Mouse (Mus musculus) intestine, postnatal 0 days (tissue): Measurements from ENCODE around the gene Senp3. TPM values are rescaled to one million over a fixed set of nuclear protein-coding genes. Genes with fewer than 3 reads are reported as not detected.
A peak's percentile ranks its signal among the peaks of the same experiment; 100 is the strongest.

ENCODE experiments used
- ATAC-seq: fragments of 200-750 bp; cut with Nextera tagmentation; 2 replicates; pipeline ENCODE4 v1.8.0; 2017; ENCODE audit warnings: mild to moderate bottlenecking, moderate TSS enrichment, moderate library complexity
- H3K27ac ChIP-seq: fragments of 300-500 bp; sonication (generic); 2 replicates; pipeline ENCODE4 v1.5.1; 2014; ENCODE audit warnings: mild to moderate bottlenecking, low read depth, low read length, moderate library complexity
- H3K27me3 ChIP-seq: fragments of 300-500 bp; sonication (generic); replicated peaks from 2 replicates; pipeline ENCODE4 v1.6.1; 2014; ENCODE audit warnings: low read length, mixed read lengths; ENCODE audit not compliant: control insufficient read depth, insufficient read depth
- H3K36me3 ChIP-seq: fragments of 300-500 bp; sonication (generic); 2 replicates; pipeline ENCODE4 v1.6.1; 2014; ENCODE audit warnings: mild to moderate bottlenecking, moderate library complexity; ENCODE audit not compliant: control insufficient read depth, insufficient read depth
- H3K4me1 ChIP-seq: fragments of 300-500 bp; sonication (generic); replicated peaks from 2 replicates; pipeline ENCODE4 v1.6.1; 2014; ENCODE audit warnings: antibody characterized with exemption, low read length, mixed read lengths; ENCODE audit not compliant: control insufficient read depth, insufficient read depth
- H3K4me2 ChIP-seq: fragments of 300-500 bp; sonication (generic); replicated peaks from 2 replicates; pipeline ENCODE4 v1.6.1; 2014; ENCODE audit warnings: low read depth, mild to moderate bottlenecking, moderate library complexity
- H3K4me3 ChIP-seq: fragments of 300-500 bp; sonication (generic); 2 replicates; pipeline ENCODE4 v1.5.1; 2014; ENCODE audit warnings: low read depth, low read length
- H3K9ac ChIP-seq: fragments of 300-500 bp; sonication (generic); 2 replicates; pipeline ENCODE4 v1.6.1; 2014; ENCODE audit warnings: mild to moderate bottlenecking, low read depth, low read length
- H3K9me3 ChIP-seq: fragments of 300-500 bp; sonication (generic); 2 replicates; pipeline ENCODE4 v1.6.1; 2016; ENCODE audit warnings: mixed run types; ENCODE audit not compliant: control insufficient read depth
- CTCF ChIP-seq: sonication (generic); IDR thresholded peaks from 2 replicates; pipeline ENCODE4 v1.5.1; 2016; ENCODE audit warnings: low read depth, mild to moderate bottlenecking, control low read depth, antibody characterized with exemption, moderate library complexity
- WGBS: fragments of 180-500 bp; shearing (Covaris S2); extraction: QIAGEN DNeasy Blood & Tissue Kit; methylation state at CpG from one replicate; pipeline ENCODE4 v1.1.7; 2014; 5-methylcytosine and 5-hydroxymethylcytosine counted together
- polyA plus RNA-seq: library from polyadenylated mRNA; unstranded; fragments of >200 nt; fragmentation: Nextera tagmentation; extraction: Ambion mirVana; gene quantifications from 2 replicates; pipeline ENCODE4 v1.2.1, GENCODE M21; 2015

The Senp3 gene
- polyA plus RNA-seq, 1 experiment from 2014 or later = 26.7 TPM

DNA sequence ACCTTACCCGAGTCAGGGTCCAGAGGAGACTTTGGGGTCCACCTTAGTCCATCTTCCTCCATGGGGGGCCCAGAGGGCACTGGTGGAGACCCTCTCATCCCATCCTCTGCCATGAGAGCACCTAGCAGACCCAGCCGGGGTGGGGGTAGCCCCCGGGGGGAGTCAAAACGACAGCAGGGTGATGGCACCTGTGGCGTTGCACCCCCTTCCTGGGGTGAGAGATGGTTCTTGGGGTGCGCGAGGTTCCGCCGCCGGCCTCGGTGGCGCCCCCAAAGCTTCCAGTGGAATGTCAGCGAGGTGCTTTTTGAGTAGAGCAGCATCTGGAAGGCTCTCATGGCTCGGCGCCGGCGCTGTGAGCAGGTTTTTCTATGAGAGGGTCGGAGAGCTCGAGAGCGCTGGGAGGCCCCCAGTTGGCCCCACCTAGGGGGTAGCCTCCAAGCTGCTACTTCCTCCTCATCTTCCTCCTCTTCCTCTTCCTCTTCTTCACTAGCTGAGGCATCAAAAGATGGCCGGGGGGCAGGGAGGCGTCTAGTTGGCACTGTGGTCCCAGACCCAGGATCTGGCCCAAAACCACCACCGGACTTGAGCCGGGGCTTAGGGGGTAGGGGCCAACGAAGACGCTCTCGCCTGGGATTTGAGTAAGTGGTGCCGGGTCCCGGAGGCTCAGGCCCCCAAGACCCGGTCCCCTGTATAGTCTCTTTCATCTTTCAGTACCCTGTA is 1.6 kb downstream of the Senp3 start:
- Histone ChIP-seq H3K27ac (no peak overlapping the region), H3K9me3 (no peaks in the 10 kb centered on the region), H3K4me3 (peak overlapping the region; percentile 92; the same call in 1 of the 2 replicates), H3K4me2 (peak overlapping the region; percentile 82), H3K36me3 (peaks cover 34% of the 10 kb centered on the region), H3K9ac (no peak overlapping the region; the same call in 1 of the 2 replicates), H3K27me3 (no peaks in the 10 kb centered on the region), H3K4me1 (peaks cover 4% of the 10 kb centered on the region; the same call in 1 of the 2 replicates)
- no peak for TF ChIP-seq CTCF
- 89% methylated on average over 30 of the region's 30 CpGs for WGBS
- no peak for ATAC-seq

DNA sequence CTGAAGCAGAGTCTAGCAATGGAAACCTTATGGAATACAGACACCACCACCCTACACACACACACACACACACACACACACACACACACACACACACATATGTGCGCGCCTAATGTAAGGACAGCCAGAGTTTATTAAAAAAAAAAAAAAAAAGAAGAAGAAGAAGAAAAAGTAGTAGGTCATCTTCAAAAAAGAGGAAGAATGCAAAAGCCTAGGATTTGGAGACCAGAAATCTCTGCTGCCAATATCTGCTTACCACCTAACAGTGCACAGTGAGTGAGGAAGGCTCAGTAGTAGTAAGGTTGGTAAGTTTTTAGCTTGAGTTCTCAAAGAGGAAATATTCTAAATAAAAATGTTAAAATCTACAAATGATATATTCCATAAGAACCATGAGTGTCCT is 2.7 kb downstream of the Senp3 start:
- Histone ChIP-seq H3K27ac (no peak overlapping the region), H3K36me3 (peaks cover 46% of the 10 kb centered on the region), H3K27me3 (no peaks in the 10 kb centered on the region), H3K4me1 (0 out of 2 replicates have a peak, but pooled peaks cover 3% of the 10 kb centered on the region), H3K4me3 (no peak overlapping the region), H3K9me3 (no peaks in the 10 kb centered on the region), H3K4me2 (no peak overlapping the region), H3K9ac (no peak overlapping the region)
- WGBS = 90% methylated on average over 2 of the region's 2 CpGs
- ATAC-seq = no peak
- no peak for TF ChIP-seq CTCF

DNA sequence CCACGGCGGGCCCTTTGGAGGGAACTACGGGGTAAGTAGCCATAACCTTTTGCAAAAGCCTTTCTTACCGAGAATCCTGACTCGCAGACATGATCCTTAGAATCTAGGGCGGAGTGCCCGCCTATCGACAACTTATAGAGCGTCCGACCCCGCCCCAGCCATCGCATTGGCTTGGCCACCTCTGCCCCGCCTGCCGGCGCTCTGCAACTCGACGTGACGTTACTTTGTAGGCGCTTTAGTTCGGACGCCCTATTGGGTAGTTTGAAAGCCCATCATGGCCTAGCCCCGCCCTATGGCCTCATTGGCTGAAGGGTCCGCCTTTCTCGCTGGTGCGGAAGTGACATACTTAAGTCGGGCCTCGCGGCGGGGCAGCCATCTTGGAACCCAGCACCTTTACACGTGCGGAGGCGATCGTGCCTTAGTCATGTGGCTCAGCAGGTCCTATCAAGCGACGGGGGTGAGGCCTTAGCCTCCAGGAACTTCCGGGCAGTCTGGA is 9.6 kb downstream of the Senp3 start, which contains the start of gene Eif4a1:
Eif4a1 (minus strand) TSS at position 213 of the 496 bp plus-strand sequence.
- Histone ChIP-seq H3K9ac (peak within 1 kb of the TSS; percentile 99), H3K27me3 (no peaks in the 10 kb centered on the region), H3K27ac (peak within 1 kb of the TSS; percentile 99), H3K36me3 (peaks cover 72% of the 10 kb centered on the region), H3K4me1 (peaks cover 4% of the 10 kb centered on the region; the same call in 1 of the 2 replicates), H3K4me3 (peak within 1 kb of the TSS; percentile 99), H3K4me2 (peak within 1 kb of the TSS; percentile 73), H3K9me3 (no peaks in the 10 kb centered on the region)
- ATAC-seq = peak; percentile 95
- no peak for TF ChIP-seq CTCF
- WGBS = under 1% methylated on average over 36 of the region's 36 CpGs

- WGBS = under 1% methylated on average over 43 of the region's 43 CpGs
- H3K4me1 ChIP-seq = peaks cover 4% of the 10 kb centered on the region; the same call in 1 of the 2 replicates
- TF ChIP-seq CTCF = no peak
- H3K4me3 ChIP-seq = peak overlapping the region; percentile 99
- peak; percentile 7; the same call in 1 of the 2 replicates for ATAC-seq
- peak overlapping the region; percentile 99 for H3K9ac ChIP-seq
- H3K9me3 ChIP-seq = no peaks in the 10 kb centered on the region
- H3K27ac ChIP-seq = peak overlapping the region; percentile 99
- H3K27me3 ChIP-seq = no peaks in the 10 kb centered on the region
- peak overlapping the region; percentile 73 for H3K4me2 ChIP-seq
- H3K36me3 ChIP-seq = peaks cover 70% of the 10 kb centered on the region
Observed at GRCm38 (mm10) chr11:69671726-69672124, 10.2 kb downstream of the Senp3 start.

- H3K36me3 ChIP-seq = peaks cover 69% of the 10 kb centered on the region
- H3K4me2 ChIP-seq = peak overlapping the region; percentile 73
- peak overlapping the region; percentile 99 for H3K9ac ChIP-seq
- H3K27me3 ChIP-seq = no peaks in the 10 kb centered on the region
- H3K4me3 ChIP-seq = peak overlapping the region; percentile 99
- TF ChIP-seq CTCF = peak; percentile 42
- H3K9me3 ChIP-seq = no peaks in the 10 kb centered on the region
- H3K27ac ChIP-seq = peak overlapping the region; percentile 99
- WGBS = under 1% methylated on average over 60 of the region's 61 CpGs
- ATAC-seq = peak; percentile 71
- peaks cover 4% of the 10 kb centered on the region; the same call in 1 of the 2 replicates for H3K4me1 ChIP-seq
Observed at GRCm38 (mm10) chr11:69670786-69671725, 10.8 kb downstream of the Senp3 start.

GRCm38 (mm10) chr11:69666665-69667005 is 15.2 kb downstream of the Senp3 start:
- Histone ChIP-seq H3K4me2 (no peak overlapping the region), H3K27me3 (no peaks in the 10 kb centered on the region), H3K27ac (no peak overlapping the region), H3K36me3 (peaks cover 62% of the 10 kb centered on the region), H3K4me3 (no peak overlapping the region), H3K9ac (no peak overlapping the region), H3K4me1 (0 out of 2 replicates have a peak, but pooled peaks cover 8% of the 10 kb centered on the region), H3K9me3 (no peaks in the 10 kb centered on the region)
- no peak for TF ChIP-seq CTCF
- 77% methylated on average over 3 of the region's 3 CpGs for WGBS
- no peak for ATAC-seq
